Mouse (Mus musculus) forelimb bud, embryonic 11.5 days (tissue): ENCODE measurements at regions not wholly inside any gene's neighbourhood (a gene's known extent, or its start where the extent isn't known, plus 50 kb on each side); places are given as distances from the start of the nearest gene placed in this dataset.
"Not testable (repeated sequence)": the region's sequence is repeated elsewhere in the genome, so short reads cannot be mapped to it uniquely, and the experiment has no call there.

Experiments used
- DNase-seq: peaks from one replicate; pipeline ENCODE4 v3.0.0-alpha.2; 2012; ENCODE audit warnings: low read depth, low spot score

GRCm38 (mm10) chr11:45424066-45424465 is 427.8 kb upstream of the Clint1 start:
- not testable (repeated sequence) for DNase-seq

GRCm38 (mm10) chr11:45440937-45441720 is 410.7 kb upstream of the Clint1 start:
- DNase-seq = peak; percentile 72

- DNase-seq = no peak
These were observed 405.3 kb upstream of the Clint1 start for GRCm38 (mm10) chr11:45446512-45446911.

- no peak for DNase-seq
These were observed 397.6 kb upstream of the Clint1 start for GRCm38 (mm10) chr11:45454234-45454633.

GRCm38 (mm10) chr11:45454933-45455332 is 396.9 kb upstream of the Clint1 start:
- DNase-seq = no peak

GRCm38 (mm10) chr11:45456724-45457123 is 395.1 kb upstream of the Clint1 start:
- peak; percentile 44 for DNase-seq

- peak; percentile 17 for DNase-seq
These were observed 394.3 kb upstream of the Clint1 start for GRCm38 (mm10) chr11:45457597-45457996.

GRCm38 (mm10) chr11:45460000-45460792 is 391.7 kb upstream of the Clint1 start:
- DNase-seq = no peak

GRCm38 (mm10) chr11:45464501-45464900 is 387.4 kb upstream of the Clint1 start:
- DNase-seq = no peak

- DNase-seq = no peak
These were observed 385.5 kb upstream of the Clint1 start for GRCm38 (mm10) chr11:45466350-45466749.

GRCm38 (mm10) chr11:45472171-45472570 is 379.7 kb upstream of the Clint1 start:
- no peak for DNase-seq

GRCm38 (mm10) chr11:45476917-45477316 is 374.9 kb upstream of the Clint1 start:
- DNase-seq = no peak

- peak; percentile 63 for DNase-seq
These were observed 365.9 kb upstream of the Clint1 start for GRCm38 (mm10) chr11:45485950-45486349.

GRCm38 (mm10) chr11:45491021-45491967 is 360.6 kb upstream of the Clint1 start:
- no peak for DNase-seq

GRCm38 (mm10) chr11:45495246-45495645 is 356.6 kb upstream of the Clint1 start:
- DNase-seq = no peak

GRCm38 (mm10) chr11:45508566-45508965 is 343.3 kb upstream of the Clint1 start:
- no peak for DNase-seq

- DNase-seq = no peak
These were observed 342.6 kb upstream of the Clint1 start for GRCm38 (mm10) chr11:45509278-45509677.

GRCm38 (mm10) chr11:45514415-45515271 is 337.2 kb upstream of the Clint1 start:
- DNase-seq = peak; percentile 64

- DNase-seq = no peak
These were observed 327.1 kb upstream of the Clint1 start for GRCm38 (mm10) chr11:45524720-45525119.

GRCm38 (mm10) chr11:45531044-45531626 is 320.7 kb upstream of the Clint1 start:
- no peak for DNase-seq
